Mouse (Mus musculus): ENCODE results near the gene Zdhhc1. TPM values are rescaled to one million over a fixed set of nuclear protein-coding genes. Genes with fewer than 3 reads are reported as not detected.

Gene Zdhhc1
- total and polyA plus RNA-seq, 3 experiments: 4.9 to 11.5 TPM; not detected in 1

GRCm38 (mm10) chr8:105441433-105441832, 55.3 kb downstream of the Zdhhc1 start:
- TF ChIP-seq CTCF (IDR thresholded peaks at IDR 0.05 in 2 of 3, conservative IDR thresholded peaks at IDR 0.05 in 1 of 3; ENCODE audit: control insufficient read depth in 1 of 3, insufficient read depth in 1 of 3, low read depth in 2 of 3, low read length in 3 of 3, poor library complexity in 1 of 3, severe bottlenecking in 1 of 3) (peak; percentile 70 to 80 (median 78)), SMC3 (IDR thresholded peaks at IDR 0.05; ENCODE audit: low read depth, low read length) (peak; percentile 71), GABPA (IDR thresholded peaks at IDR 0.05; ENCODE audit: low read depth, low read length) (no peak), ZNF384 (IDR thresholded peaks at IDR 0.05; ENCODE audit: low read depth, low read length) (no peak), MYC (IDR thresholded peaks at IDR 0.05; ENCODE audit: low read depth, low read length) (no peak), RAD21 (IDR thresholded peaks at IDR 0.05; ENCODE audit: low read depth, low read length) (peak; percentile 27), NELFE (IDR thresholded peaks at IDR 0.05; ENCODE audit: low read depth, low read length) (no peak)
- Histone ChIP-seq H3K9me3 (replicated peaks; ENCODE audit: insufficient read depth, low read length) (no peaks in the 10 kb centered on the region), H3K27ac (ENCODE audit: control insufficient read depth, low read depth, low read length) (no peak overlapping the region), H3K4me3 (ENCODE audit: control insufficient read depth in 1 of 2, insufficient read depth in 1 of 2, low read depth in 2 of 2, low read length in 2 of 2) (no peak overlapping the region), H3K36me3 (ENCODE audit: control insufficient read depth in 1 of 2, insufficient read depth in 2 of 2, low read length in 2 of 2) (no peaks in the 10 kb centered on the region), H3K4me1 (ENCODE audit: control insufficient read depth in 1 of 2, insufficient read depth in 2 of 2, low read length in 2 of 2) (no peaks in the 10 kb centered on the region), H3K79me2 (ENCODE audit: control insufficient read depth, insufficient read depth, low read length, poor library complexity) (no peaks in the 10 kb centered on the region), H3K27me3 (ENCODE audit: control insufficient read depth in 1 of 2, insufficient read depth in 2 of 2, low read length in 2 of 2) (peaks cover 17% of the 10 kb centered on the region in 2 experiments), H3K9ac (ENCODE audit: control insufficient read depth, low read depth, low read length, poor library complexity, severe bottlenecking) (no peak overlapping the region)
- peak; percentile 71 for DNase-seq (ENCODE audit: low read depth, low spot score)

- peaks cover 17 to 27% of the 10 kb centered on the region in 2 experiments for H3K27me3 ChIP-seq (ENCODE audit: control insufficient read depth in 1 of 2, insufficient read depth in 2 of 2, low read length in 2 of 2)
- no peaks in the 10 kb centered on the region for H3K4me1 ChIP-seq (ENCODE audit: control insufficient read depth in 1 of 2, insufficient read depth in 2 of 2, low read length in 2 of 2)
- no peak overlapping the region for H3K9ac ChIP-seq (ENCODE audit: control insufficient read depth, low read depth, low read length, poor library complexity, severe bottlenecking)
- H3K36me3 ChIP-seq (ENCODE audit: control insufficient read depth in 1 of 2, insufficient read depth in 2 of 2, low read length in 2 of 2): no peaks in the 10 kb centered on the region
- peak; percentile 86 for DNase-seq (ENCODE audit: low read depth, low spot score)
- no peak overlapping the region for H3K27ac ChIP-seq (ENCODE audit: control insufficient read depth, low read depth, low read length)
- H3K79me2 ChIP-seq (ENCODE audit: control insufficient read depth, insufficient read depth, low read length, poor library complexity): no peaks in the 10 kb centered on the region
- no peak overlapping the region for H3K4me3 ChIP-seq (ENCODE audit: control insufficient read depth in 1 of 2, insufficient read depth in 1 of 2, low read depth in 2 of 2, low read length in 2 of 2)
- H3K9me3 ChIP-seq (replicated peaks; ENCODE audit: insufficient read depth, low read length): no peaks in the 10 kb centered on the region
- TF ChIP-seq MYB (IDR thresholded peaks at IDR 0.05; ENCODE audit: low read depth, low read length) (no peak), EP300 (IDR thresholded peaks at IDR 0.05; ENCODE audit: low read depth in 1 of 2, low read length in 2 of 2) (no peak), ZNF384 (IDR thresholded peaks at IDR 0.05; ENCODE audit: low read depth, low read length) (no peak; the same call in 1 of the 2 replicates), MAFK (IDR thresholded peaks at IDR 0.05; ENCODE audit: borderline replicate concordance, low read depth, low read length) (no peak), NELFE (IDR thresholded peaks at IDR 0.05; ENCODE audit: low read depth, low read length) (no peak), SIN3A (IDR thresholded peaks at IDR 0.05; ENCODE audit: low read length) (no peak), CTCF (IDR thresholded peaks at IDR 0.05 in 2 of 3, conservative IDR thresholded peaks at IDR 0.05 in 1 of 3; ENCODE audit: control insufficient read depth in 1 of 3, insufficient read depth in 1 of 3, low read depth in 2 of 3, low read length in 3 of 3, poor library complexity in 1 of 3, severe bottlenecking in 1 of 3) (peak; percentile 59 to 74 (median 73)), MYC (IDR thresholded peaks at IDR 0.05; ENCODE audit: low read depth, low read length) (no peak), ZKSCAN1 (IDR thresholded peaks at IDR 0.05; ENCODE audit: low read depth, low read length) (no peak), UBTF (IDR thresholded peaks at IDR 0.05; ENCODE audit: borderline replicate concordance, insufficient read depth, low read depth, low read length) (no peak), ELF1 (IDR thresholded peaks at IDR 0.05; ENCODE audit: low read depth, low read length) (no peak), POLR2AphosphoS5 (IDR thresholded peaks at IDR 0.05; ENCODE audit: borderline replicate concordance, low read depth, low read length) (no peak), CHD2 (IDR thresholded peaks at IDR 0.05; ENCODE audit: low read length) (no peak), ETS1 (IDR thresholded peaks at IDR 0.05; ENCODE audit: low read depth, low read length) (no peak), SMC3 (IDR thresholded peaks at IDR 0.05; ENCODE audit: low read depth, low read length) (peak; percentile 73), ZC3H11A (IDR thresholded peaks at IDR 0.05; ENCODE audit: low read depth, low read length) (peak; percentile 55; the same call in 1 of the 2 replicates), RAD21 (IDR thresholded peaks at IDR 0.05; ENCODE audit: low read depth, low read length) (peak; percentile 68), BHLHE40 (IDR thresholded peaks at IDR 0.05; ENCODE audit: borderline replicate concordance, low read depth, low read length) (no peak), GABPA (IDR thresholded peaks at IDR 0.05; ENCODE audit: low read depth, low read length) (no peak), USF2 (IDR thresholded peaks at IDR 0.05; ENCODE audit: borderline replicate concordance in 1 of 2, insufficient read depth in 1 of 2, low read depth in 1 of 2, low read length in 2 of 2) (no peak), TBP (IDR thresholded peaks at IDR 0.05; ENCODE audit: low read depth, low read length) (no peak), ZMIZ1 (IDR thresholded peaks at IDR 0.05; ENCODE audit: low read depth, low read length) (no peak)
Observed at GRCm38 (mm10) chr8:105438865-105439264, 57.8 kb downstream of the Zdhhc1 start.

All from MEL (cell line).